Mouse (Mus musculus): ENCODE results near the gene Ing1.
"Not testable (repeated sequence)": the region's sequence is repeated elsewhere in the genome, so short reads cannot be mapped to it uniquely, and the experiment has no call there.

Gene Ing1

DNA sequence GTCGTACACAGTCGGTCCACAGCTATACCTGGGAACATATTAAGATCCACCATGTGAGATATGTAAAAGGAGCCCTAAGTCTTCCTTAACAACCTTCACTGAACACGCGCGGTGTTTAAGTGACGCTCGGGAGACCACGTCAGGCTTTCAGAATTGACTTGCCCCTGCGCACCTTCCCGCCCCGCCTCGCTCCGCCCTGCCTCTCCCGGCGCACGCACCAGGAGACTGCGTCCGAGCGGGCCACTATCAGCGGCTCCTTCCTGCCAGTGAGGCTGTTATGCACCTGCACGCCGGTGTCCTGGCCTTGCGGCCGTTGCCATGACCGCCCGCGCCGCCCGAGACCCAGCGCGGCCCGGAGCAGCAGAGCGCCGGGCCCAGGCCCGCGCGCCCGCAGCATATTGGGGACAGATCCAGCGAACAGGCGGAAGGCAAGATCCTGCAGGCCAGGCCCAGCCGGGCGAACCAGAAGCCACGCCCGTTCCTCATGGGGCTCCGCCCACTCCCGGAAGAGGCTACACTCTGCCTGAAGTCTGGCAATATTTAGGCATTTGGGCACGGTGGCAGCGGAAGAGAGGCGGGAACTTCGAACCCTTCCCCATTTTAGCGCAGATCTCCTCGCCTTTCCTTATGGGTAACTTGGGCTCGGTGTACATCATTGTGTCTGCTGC, 5.0 kb upstream of the Ing1 start, which contains the start of gene Cars2:
Cars2 (minus strand) TSS at position 503 of the 668 bp plus-strand sequence.
- peak; percentile 93 for DNase-seq (ENCODE audit: inconsistent ontology term)

DNA sequence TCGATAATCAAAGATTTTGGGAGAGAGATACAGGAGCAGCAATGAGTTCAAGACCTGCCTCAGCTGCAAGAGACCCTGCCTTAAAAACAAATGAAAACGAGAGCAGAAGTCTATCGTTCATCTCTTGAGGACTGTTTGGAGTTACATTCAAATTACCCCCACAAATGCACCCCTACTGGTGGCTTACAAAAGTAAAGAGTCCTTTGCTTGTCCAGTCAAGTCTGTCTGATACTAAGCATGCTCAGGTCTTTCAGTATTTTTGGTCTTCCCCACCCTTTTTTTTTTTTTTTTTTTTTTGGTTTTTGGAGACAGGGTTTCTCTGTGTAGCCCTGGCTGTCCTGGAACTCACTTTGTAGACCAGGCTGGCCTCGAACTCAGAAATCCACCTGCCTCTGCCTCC, 3.9 kb upstream of the Ing1 start:
- not testable (repeated sequence) for DNase-seq (ENCODE audit: inconsistent ontology term)

DNA sequence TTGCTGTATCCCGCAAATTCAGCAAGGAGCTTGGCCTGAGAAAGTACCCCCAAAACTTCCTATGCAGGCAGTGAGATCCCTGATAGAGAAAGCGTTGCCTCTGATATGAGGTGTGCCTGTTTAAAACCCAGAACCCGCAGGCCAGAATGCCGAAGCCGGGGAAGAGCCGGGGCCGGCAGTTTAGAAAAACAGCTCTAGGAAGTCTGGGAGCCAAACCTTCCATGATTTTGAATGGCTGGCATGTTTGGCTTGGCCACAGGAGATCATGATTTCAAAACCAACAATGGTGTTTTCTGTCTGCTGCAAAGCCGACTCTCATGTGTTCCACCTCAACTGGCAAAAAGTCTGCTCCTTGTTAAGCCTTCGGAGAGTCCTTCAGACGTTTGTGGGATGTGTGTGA, 3.0 kb upstream of the Ing1 start:
- DNase-seq (ENCODE audit: inconsistent ontology term): no peak

DNA sequence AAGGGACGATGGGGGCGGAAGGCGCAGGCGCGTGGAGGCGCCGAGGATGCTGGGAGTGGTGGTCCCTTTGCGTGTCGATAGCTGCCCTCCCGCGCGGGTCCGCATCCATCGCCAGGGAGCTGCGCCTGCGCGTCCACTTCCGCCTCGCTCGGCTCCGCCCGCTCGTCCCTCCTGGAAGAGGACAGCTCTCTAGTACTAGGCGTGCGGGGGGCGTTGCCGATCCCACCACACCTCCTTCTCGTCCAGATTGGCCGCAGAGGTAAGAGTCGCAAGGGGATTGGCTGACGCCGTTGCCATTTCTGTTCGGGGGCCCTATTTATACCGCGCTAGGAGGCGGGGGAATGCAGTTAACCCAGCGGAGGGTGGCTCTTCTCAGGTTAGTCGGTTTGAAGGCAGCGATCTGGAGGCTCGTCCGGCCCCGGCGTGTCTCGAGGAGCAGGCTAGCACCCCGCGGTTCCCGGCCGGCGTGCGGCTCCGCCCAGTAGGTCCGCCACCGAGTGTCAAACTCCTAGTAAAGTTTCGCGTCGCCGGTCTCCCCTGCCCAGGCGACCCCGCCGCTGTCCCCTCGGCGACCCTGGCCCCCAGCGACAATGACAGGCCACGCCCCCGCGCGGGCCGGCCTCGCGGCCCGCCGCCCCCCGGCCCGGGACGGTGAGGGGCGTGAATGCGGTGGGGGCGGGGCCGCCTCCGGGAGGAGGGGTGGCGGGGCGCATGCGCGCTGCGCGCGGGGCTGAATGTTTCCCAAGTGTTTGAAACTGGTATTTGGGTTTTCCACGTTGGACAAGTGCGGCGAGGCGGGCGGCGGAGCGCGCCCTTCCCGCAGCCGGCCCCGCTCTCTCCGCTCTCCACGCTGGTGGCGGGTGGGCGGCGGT, 585 bp downstream of the Ing1 start:
- peak; percentile 100 for DNase-seq (ENCODE audit: inconsistent ontology term)

DNA sequence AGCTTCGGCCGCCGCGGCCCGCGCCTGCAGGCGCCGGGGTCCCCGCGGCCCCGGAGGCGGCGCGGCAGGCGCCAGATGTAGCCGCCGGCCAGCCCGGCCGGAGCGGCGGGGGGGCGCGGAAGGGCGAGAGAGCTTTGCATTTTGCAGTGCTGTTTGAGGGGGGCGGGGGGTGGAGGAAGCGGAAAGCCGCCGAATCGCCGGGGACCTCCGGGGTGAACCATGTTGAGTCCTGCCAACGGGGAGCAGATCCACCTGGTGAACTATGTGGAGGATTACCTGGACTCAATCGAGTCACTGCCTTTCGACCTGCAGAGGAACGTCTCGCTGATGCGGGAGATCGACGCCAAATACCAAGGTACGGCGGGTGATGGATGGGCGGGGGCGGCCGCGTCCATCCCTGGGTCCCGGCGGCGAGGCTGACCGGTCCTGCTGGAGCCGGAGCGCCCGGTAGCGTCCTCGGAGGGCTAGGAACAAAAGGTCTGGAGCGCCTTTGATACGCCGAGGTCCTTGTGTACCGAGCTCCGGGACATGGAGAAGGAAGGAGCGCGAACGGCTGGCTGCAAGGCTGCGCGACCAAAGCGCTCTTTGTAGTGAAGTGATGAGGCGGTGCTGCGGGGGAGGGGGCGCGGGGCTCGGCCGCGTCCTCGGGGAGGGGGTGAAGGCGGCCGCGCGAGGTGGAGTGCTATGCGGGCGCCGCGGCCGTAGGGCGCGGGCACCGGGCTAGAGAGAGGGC, 1.5 kb downstream of the Ing1 start:
- peak; percentile 56 for DNase-seq (ENCODE audit: inconsistent ontology term)

GRCm38 (mm10) chr8:11557424-11557767, 2.0 kb downstream of the Ing1 start:
- no peak for DNase-seq (ENCODE audit: inconsistent ontology term)

DNA sequence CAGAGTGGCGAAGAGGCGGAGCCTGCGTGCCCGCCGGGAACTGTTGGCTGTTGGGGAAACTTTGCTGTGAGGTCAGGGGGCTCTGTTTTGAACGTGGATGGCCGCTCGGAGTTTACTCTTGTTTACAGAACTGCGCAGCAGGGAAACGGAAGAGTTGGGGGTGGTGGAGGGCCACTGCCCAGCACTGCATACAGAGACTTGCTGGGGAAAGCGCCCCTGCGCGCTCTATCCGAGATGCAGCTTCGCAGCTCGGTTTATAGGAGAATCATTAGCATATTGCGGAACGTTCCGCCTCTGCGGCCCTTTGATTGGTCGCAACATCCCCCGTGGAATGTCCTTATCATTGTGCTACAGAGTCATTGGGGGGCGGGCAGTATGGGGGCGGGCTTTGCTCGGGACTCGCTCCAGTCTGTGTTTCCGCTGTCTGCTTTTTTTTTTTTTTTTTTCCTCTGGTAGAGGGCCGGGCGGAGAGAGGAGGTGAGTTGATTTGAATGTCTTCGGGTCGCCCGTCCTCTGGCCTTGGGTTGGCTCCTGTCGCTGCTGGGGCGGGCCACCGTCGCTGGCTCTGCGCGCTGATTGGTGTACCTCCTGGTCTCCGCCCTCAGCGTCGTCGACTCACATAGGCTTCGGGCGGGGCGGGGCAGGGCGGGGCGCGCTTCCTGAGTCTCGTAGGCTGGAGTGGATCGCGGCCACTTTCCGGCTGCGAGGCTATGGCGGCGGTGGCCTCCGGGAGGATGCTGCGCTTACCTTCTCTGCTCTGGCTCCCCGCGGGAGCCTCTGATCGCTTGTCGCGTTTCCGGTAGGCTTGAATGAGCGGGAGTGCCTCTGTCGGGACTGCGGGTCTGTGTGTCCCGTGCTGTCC, 2.6 kb downstream of the Ing1 start:
- DNase-seq (ENCODE audit: inconsistent ontology term): peak; percentile 100

DNA sequence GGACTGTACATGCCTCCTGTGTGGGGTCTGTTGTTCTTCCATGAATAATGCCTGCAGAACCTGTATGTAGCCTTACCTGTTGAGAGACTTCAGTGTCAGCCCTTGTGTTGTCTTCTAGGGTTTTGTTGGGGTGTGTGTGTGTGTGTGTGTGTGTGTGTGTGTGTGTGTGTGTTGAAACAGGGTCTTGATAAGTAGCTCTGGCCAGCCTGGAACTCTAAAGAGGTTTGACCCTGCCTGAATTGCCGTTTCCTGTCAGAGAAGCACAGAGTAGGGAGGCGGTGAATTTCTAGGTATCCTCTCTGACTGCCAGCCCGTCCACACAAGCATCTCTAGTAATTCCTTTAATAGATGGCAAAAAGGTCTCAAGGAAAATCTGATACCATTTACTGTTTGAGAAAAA, 4.1 kb downstream of the Ing1 start:
- no peak for DNase-seq (ENCODE audit: inconsistent ontology term)

DNA sequence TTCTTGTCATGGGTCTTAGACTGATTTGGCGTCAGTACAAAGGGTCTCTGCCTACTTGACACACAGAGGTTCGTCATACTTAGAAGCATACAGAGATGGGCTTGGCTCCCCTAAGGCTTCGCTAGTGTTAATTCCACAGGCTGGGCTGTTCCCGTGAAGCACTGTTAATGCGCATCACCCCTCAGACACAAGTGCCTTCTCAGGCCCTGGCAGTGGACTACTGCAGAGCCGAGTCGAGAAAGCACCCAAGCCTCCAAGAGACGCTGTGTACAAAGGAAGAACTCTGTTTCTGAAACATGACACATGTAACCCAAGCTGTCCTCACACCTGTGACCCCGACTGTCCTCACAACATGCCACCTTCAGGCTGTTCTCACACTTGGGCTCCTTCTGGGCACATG, 4.8 kb downstream of the Ing1 start:
- DNase-seq (ENCODE audit: inconsistent ontology term): no peak

GRCm38 (mm10) chr8:11564236-11564635, 8.9 kb downstream of the Ing1 start:
- peak; percentile 7 for DNase-seq (ENCODE audit: inconsistent ontology term)

- peak; percentile 41 for DNase-seq (ENCODE audit: inconsistent ontology term)
These were observed 9.3 kb downstream of the Ing1 start for GRCm38 (mm10) chr8:11564721-11565120.

- DNase-seq (ENCODE audit: inconsistent ontology term): not testable (repeated sequence)
These were observed 12.8 kb downstream of the Ing1 start for GRCm38 (mm10) chr8:11568193-11568592.

DNA sequence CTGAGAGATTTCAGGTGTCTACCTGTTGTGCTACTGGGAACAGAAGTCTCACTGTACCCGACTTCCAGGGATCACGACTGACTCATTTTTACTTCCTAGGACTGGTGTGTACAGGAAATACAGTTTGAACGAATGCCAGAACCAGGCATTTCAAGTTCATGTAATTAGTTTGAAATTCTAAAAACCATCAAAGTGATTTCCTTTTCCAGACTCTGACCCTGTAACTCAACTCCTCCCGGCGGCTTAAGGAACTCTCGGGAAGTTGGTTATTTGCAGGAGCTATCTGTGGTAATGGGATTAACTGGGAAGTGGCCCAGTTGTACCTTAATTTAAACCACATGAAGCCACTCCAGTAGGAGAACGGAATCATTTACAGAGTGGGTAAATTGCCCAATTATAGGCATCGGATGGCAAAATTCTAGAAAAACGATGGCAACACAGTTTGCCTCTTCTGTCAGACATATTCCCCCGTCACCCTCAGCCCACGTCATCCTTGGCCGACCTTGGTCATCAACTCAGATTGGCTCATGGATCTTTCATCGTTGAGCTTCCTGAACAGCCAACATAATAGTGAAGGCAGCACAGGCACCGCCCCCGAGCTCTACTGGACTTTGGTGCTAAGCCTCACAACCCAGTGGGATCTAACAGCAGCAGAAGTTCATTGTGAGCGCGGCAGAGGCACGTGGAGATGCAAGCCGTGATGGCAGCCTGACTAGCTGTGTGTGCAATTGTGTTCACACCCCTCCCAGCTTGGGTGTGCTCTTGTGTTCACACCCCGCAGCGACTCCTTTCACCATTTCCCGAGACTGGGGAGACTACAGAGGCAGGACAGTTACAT, 14.1 kb downstream of the Ing1 start:
- DNase-seq (ENCODE audit: inconsistent ontology term): no peak

DNA sequence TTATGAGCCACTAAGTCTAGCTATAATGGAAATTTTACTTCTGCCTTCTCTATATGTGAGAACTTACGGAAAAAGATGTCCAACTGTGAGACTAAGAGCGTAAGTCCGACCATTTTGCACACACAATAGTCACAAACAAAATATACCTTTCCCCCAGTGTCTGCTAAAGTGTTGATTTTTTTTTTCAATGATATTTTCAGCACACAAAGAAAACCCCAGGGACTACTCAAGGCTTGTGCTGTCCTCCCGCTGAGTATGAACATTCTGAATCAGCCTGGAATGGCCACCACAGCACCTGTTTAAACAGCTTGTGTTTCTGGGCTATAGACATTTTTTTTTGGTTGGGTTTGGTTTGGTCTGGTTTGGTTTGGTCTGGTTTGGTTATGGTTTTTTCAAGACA, 15.4 kb downstream of the Ing1 start:
- DNase-seq (ENCODE audit: inconsistent ontology term): no peak

DNA sequence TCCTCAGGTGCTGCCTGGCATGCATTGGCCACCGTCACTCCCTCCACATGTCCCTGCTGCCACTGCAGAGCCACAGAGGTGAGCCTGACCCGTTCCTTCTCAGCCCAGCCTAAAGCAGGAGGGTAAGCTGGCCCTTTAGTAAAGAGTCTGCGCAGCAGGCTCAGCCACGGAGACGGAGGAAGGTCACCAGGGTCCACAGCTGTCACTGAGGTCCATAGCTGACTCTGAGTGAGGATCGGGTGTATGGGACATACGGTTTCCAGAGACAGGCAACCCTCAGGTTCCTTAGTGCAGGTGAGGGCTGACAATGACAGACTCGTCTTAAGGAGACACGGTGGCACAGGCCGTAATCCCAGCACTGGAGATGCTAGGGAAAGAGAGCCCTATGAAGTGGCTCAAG, 16.6 kb downstream of the Ing1 start:
- no peak for DNase-seq (ENCODE audit: inconsistent ontology term)

DNA sequence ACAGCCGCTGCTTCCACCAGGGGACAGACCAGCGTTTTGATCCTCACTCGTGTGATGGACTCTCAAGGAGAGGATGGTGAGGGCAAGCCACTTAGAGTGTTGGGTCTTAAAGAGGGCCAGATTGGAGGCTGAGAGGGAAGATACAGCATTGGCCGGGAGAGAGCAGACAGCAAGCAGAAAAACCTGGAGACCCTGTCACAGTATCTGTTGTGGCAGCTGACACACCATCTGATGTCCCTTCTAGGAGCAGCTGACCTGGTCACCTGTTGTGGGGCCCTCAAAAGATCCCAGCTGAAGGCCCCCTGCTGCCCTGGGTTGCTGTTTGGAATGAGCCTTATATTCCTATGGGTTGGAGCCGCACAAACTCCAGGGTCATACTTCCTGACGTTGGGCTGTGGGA, 17.1 kb downstream of the Ing1 start:
- no peak for DNase-seq (ENCODE audit: inconsistent ontology term)

DNA sequence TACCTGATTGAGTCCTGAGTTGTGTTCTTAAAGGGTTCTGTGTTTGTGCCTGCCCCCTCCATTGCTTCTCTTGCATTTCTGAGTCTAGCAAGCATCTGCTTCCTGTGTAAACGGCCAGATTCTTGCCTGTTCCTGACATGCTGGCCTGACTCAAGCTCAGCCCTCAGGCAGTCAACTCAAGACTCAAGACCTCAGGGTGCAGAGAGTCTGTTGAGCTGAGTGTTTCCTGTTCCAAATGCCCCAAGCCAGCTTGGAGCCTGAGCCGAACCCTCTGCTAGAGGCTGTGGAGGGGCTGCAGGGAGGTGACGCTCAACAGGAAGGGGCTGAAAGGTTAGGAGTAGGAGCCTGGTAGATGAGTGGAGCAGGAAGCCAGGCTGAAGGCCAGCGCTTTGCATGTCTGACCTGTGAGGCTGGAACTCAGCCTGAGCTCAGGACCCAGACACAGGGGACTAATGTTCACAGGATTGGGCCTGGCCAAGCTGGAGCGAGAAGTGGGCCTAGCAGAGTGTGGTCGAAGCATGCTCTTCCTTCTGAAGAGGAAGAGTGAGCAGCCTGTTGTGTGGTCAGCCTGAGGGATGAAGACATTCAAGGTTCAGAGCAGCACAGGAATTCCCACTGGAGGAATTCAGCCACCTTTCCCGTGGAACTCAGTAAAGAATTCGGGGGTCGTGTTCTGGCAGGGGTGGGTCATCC, 19.7 kb downstream of the Ing1 start:
- no peak for DNase-seq (ENCODE audit: inconsistent ontology term)

GRCm38 (mm10) chr8:11575604-11576384, 20.4 kb downstream of the Ing1 start:
- DNase-seq (ENCODE audit: inconsistent ontology term): no peak

All from Muller cell, postnatal 12 days (primary cell).